Mouse (Mus musculus) heart, postnatal 10 days (tissue): ENCODE data around the gene Masp2. TPM values are rescaled to one million over a fixed set of nuclear protein-coding genes. Genes with fewer than 3 reads are reported as not detected.

Experiments
- DNase-seq, 2 experiments: peaks; one replicate each; pipeline ENCODE4 v3.0.0; 2021
- intact Hi-C: fragments of 180-260 bp; cut with DNase I; formaldehyde crosslinking; loops from one replicate; pipeline ENCODE4 v1.15.1; 2025
- total RNA-seq, 2 experiments: library from RNA; stranded (reverse); gene quantifications; 2 replicates each; pipeline ENCODE4 v1.2.3; 2021

The Masp2 gene
- total RNA-seq, 2 experiments from 2014 or later = 0.29 to 0.30 TPM

GRCm38 (mm10) chr4:148598826-148599225 is 3.5 kb upstream of the Masp2 start:
- DNase-seq = no peak
- intact Hi-C loops = no loop called here

GRCm38 (mm10) chr4:148600316-148600715 is 2.0 kb upstream of the Masp2 start:
- DNase-seq = no peak
- intact Hi-C loops = no loop called here

GRCm38 (mm10) chr4:148601871-148602270 is 483 bp upstream of the Masp2 start:
- DNase-seq = no peak
- intact Hi-C loops = no loop called here

GRCm38 (mm10) chr4:148603376-148604139 is 1.2 kb downstream of the Masp2 start:
- intact Hi-C loops = no loop called here
- no peak for DNase-seq

- no peak for DNase-seq
- intact Hi-C loops = no loop called here
Measured at GRCm38 (mm10) chr4:148604141-148604540, 1.8 kb downstream of the Masp2 start.

- peak; percentile 59 to 71 for DNase-seq
- intact Hi-C loops = loop anchor here (5.0 kb wide), 1 partner anchor 437 kb away; no protein-coding TSS in a partner anchor
Measured at GRCm38 (mm10) chr4:148604541-148605165, 2.3 kb downstream of the Masp2 start.

GRCm38 (mm10) chr4:148607758-148608157 is 5.4 kb downstream of the Masp2 start:
- intact Hi-C loops = loop anchor here (5.0 kb wide), 1 partner anchor 440 kb away; no protein-coding TSS in a partner anchor

GRCm38 (mm10) chr4:148609805-148610204 is 7.5 kb downstream of the Masp2 start:
- no peak for DNase-seq
- intact Hi-C loops = loop anchor here (5.0 kb wide), 1 partner anchor 443 kb away; no protein-coding TSS in a partner anchor

More at GRCm38 (mm10) chr4:148607758-148608157, 5.4 kb downstream of the Masp2 start:
- peak; percentile 81 to 91 for DNase-seq

GRCm38 (mm10) chr4:148610631-148611364 is 8.4 kb downstream of the Masp2 start:
- DNase-seq = no peak
- intact Hi-C loops = no loop called here

- intact Hi-C loops = no loop called here
- DNase-seq = no peak
Measured at GRCm38 (mm10) chr4:148612557-148612956, 10.2 kb downstream of the Masp2 start.

GRCm38 (mm10) chr4:148613738-148614137 is 11.4 kb downstream of the Masp2 start:
- DNase-seq = no peak
- intact Hi-C loops = no loop called here

GRCm38 (mm10) chr4:148619805-148620204 is 17.5 kb downstream of the Masp2 start:
- intact Hi-C loops = no loop called here
- no peak for DNase-seq

GRCm38 (mm10) chr4:148620718-148621117 is 18.4 kb downstream of the Masp2 start:
- no peak for DNase-seq
- intact Hi-C loops = no loop called here

- intact Hi-C loops = no loop called here
- DNase-seq = no peak
Measured at GRCm38 (mm10) chr4:148622485-148622884, 20.1 kb downstream of the Masp2 start.

GRCm38 (mm10) chr4:148623609-148624008 is 21.3 kb downstream of the Masp2 start:
- DNase-seq = no peak
- intact Hi-C loops = no loop called here

GRCm38 (mm10) chr4:148625010-148625409 is 22.7 kb downstream of the Masp2 start:
- intact Hi-C loops = no loop called here
- no peak for DNase-seq

- peak; percentile 36 to 55 for DNase-seq
Measured at GRCm38 (mm10) chr4:148625756-148626622, 23.6 kb downstream of the Masp2 start.

GRCm38 (mm10) chr4:148626623-148627185 is 24.4 kb downstream of the Masp2 start, which contains the start of gene Tardbp:
Gene Tardbp, minus strand, starts transcription at chr4:148627019.
- peak; percentile 97 for DNase-seq
- intact Hi-C loops = no loop called here

More at GRCm38 (mm10) chr4:148625756-148626622, 23.6 kb downstream of the Masp2 start:
- intact Hi-C loops = no loop called here

GRCm38 (mm10) chr4:148627246-148627645 is 24.9 kb downstream of the Masp2 start:
- intact Hi-C loops = no loop called here
- no peak for DNase-seq
